Mouse (Mus musculus): Measurements from ENCODE around the gene Sapcd1.

GRCm38 (mm10) chr17:35026206-35026605 lies 1.6 kb downstream of the Sapcd1 start:
- no peak for TF ChIP-seq POLR2A (IDR thresholded peaks at IDR 0.05; ENCODE audit: insufficient read length, low read depth)
- TF ChIP-seq E2F4 (IDR thresholded peaks at IDR 0.05; ENCODE audit: insufficient read depth): no peak
- TF ChIP-seq TCF12 (IDR thresholded peaks at IDR 0.05; ENCODE audit: insufficient read depth, poor library complexity, severe bottlenecking): no peak
- TF ChIP-seq TCF3 (IDR thresholded peaks at IDR 0.05; ENCODE audit: insufficient read length, low read depth): no peak

All from myocyte (in vitro differentiated cells).